Mouse (Mus musculus): ENCODE data around the gene AC141477.1. TPM values are rescaled to one million over a fixed set of nuclear protein-coding genes. Genes with fewer than 3 reads are reported as not detected.
A peak's percentile ranks its signal among the peaks of the same experiment; 100 is the strongest.

The AC141477.1 gene
- total RNA-seq (2015; ENCODE audit: low replicate concordance) (not detected in 2 replicates), total RNA-seq (2017; ENCODE audit: low replicate concordance) (11.7 TPM in 1 of 2 replicates, not detected in the other)

GRCm38 (mm10) chr10:76440281-76440680 is at the start of gene AC141477.1:
Gene AC141477.1 (minus strand): TSS chr10:76440444.
- no peak for ATAC-seq (replicated peaks; ENCODE audit: low FRiP score, poor library complexity, severe bottlenecking)

GRCm38 (mm10) chr10:76489205-76489604 is 49.0 kb upstream of the AC141477.1 start:
- no peak for ATAC-seq (replicated peaks; ENCODE audit: low FRiP score, poor library complexity, severe bottlenecking)

- ATAC-seq (replicated peaks; ENCODE audit: low FRiP score, poor library complexity, severe bottlenecking) = no peak
Observed at GRCm38 (mm10) chr10:76488265-76488664, 48.0 kb upstream of the AC141477.1 start.

GRCm38 (mm10) chr10:76486302-76486701 is 46.1 kb upstream of the AC141477.1 start:
- ATAC-seq (replicated peaks; ENCODE audit: low FRiP score, poor library complexity, severe bottlenecking) = no peak

- ATAC-seq (replicated peaks; ENCODE audit: low FRiP score, poor library complexity, severe bottlenecking) = no peak
Observed at GRCm38 (mm10) chr10:76481480-76481879, 41.2 kb upstream of the AC141477.1 start.

- ATAC-seq (replicated peaks; ENCODE audit: low FRiP score, poor library complexity, severe bottlenecking) = no peak
Observed at GRCm38 (mm10) chr10:76480851-76481250, 40.6 kb upstream of the AC141477.1 start.

GRCm38 (mm10) chr10:76473759-76474158 is 33.5 kb upstream of the AC141477.1 start:
- no peak for ATAC-seq (replicated peaks; ENCODE audit: low FRiP score, poor library complexity, severe bottlenecking)

GRCm38 (mm10) chr10:76468203-76469162 is 28.2 kb upstream of the AC141477.1 start, which contains the start of the genes Mcm3ap and Ybey:
Gene Mcm3ap (plus strand): TSS chr10:76468927.
Gene Ybey (minus strand): TSS chr10:76469114.
- ATAC-seq (replicated peaks; ENCODE audit: low FRiP score, poor library complexity, severe bottlenecking) = peak; percentile 99

GRCm38 (mm10) chr10:76462721-76463120 is 22.5 kb upstream of the AC141477.1 start:
- no peak for ATAC-seq (replicated peaks; ENCODE audit: low FRiP score, poor library complexity, severe bottlenecking)

GRCm38 (mm10) chr10:76462312-76462711 is 22.1 kb upstream of the AC141477.1 start:
- no peak for ATAC-seq (replicated peaks; ENCODE audit: low FRiP score, poor library complexity, severe bottlenecking)

- ATAC-seq (replicated peaks; ENCODE audit: low FRiP score, poor library complexity, severe bottlenecking) = no peak
Observed at GRCm38 (mm10) chr10:76461255-76461654, 21.0 kb upstream of the AC141477.1 start.

GRCm38 (mm10) chr10:76455289-76455688 is 15.0 kb upstream of the AC141477.1 start:
- ATAC-seq (replicated peaks; ENCODE audit: low FRiP score, poor library complexity, severe bottlenecking) = 0 out of 2 replicates have a peak, but pooled peaks have one; percentile 58

GRCm38 (mm10) chr10:76448851-76449250 is 8.6 kb upstream of the AC141477.1 start, which contains the start of gene 2610028H24Rik:
Gene 2610028H24Rik (plus strand): TSS chr10:76449081.
- no peak for ATAC-seq (replicated peaks; ENCODE audit: low FRiP score, poor library complexity, severe bottlenecking)

GRCm38 (mm10) chr10:76447406-76448229 is 7.4 kb upstream of the AC141477.1 start:
- ATAC-seq (replicated peaks; ENCODE audit: low FRiP score, poor library complexity, severe bottlenecking) = no peak

- no peak for ATAC-seq (replicated peaks; ENCODE audit: low FRiP score, poor library complexity, severe bottlenecking)
Observed at GRCm38 (mm10) chr10:76445996-76446681, 5.9 kb upstream of the AC141477.1 start.

GRCm38 (mm10) chr10:76442178-76443088 is 2.2 kb upstream of the AC141477.1 start, which contains the start of gene Pcnt:
Gene Pcnt (minus strand): TSS chr10:76442786.
- peak; percentile 92 for ATAC-seq (replicated peaks; ENCODE audit: low FRiP score, poor library complexity, severe bottlenecking)

GRCm38 (mm10) chr10:76439107-76439890 is 945 bp downstream of the AC141477.1 start:
- ATAC-seq (replicated peaks; ENCODE audit: low FRiP score, poor library complexity, severe bottlenecking) = no peak

GRCm38 (mm10) chr10:76433925-76434324 is 6.3 kb downstream of the AC141477.1 start:
- ATAC-seq (replicated peaks; ENCODE audit: low FRiP score, poor library complexity, severe bottlenecking) = no peak
